Mouse (Mus musculus) forebrain, embryonic 11.5 days (tissue): ENCODE data around the gene Rfng. TPM values are rescaled to one million over a fixed set of nuclear protein-coding genes. Genes with fewer than 3 reads are reported as not detected.
"Not testable (repeated sequence)": the region's sequence is repeated elsewhere in the genome, so short reads cannot be mapped to it uniquely, and the experiment has no call there.

ENCODE experiments used
- ATAC-seq: fragments of 200-750 bp; cut with Nextera tagmentation; replicated peaks from 2 replicates; pipeline ENCODE4 v1.8.0; 2017; ENCODE audit warnings: moderate TSS enrichment; ENCODE audit not compliant: low FRiP score
- DNase-seq: peaks from one replicate; pipeline ENCODE4 v3.0.0-alpha.2; 2017; ENCODE audit warnings: low spot score
- H3K27ac ChIP-seq: fragments of 300-500 bp; sonication (generic); 2 replicates; pipeline ENCODE4 v1.5.1; 2014; ENCODE audit warnings: low read depth, low read length
- H3K27me3 ChIP-seq: fragments of 300-500 bp; sonication (generic); 2 replicates; pipeline ENCODE4 v1.6.1; 2014; ENCODE audit warnings: mild to moderate bottlenecking, low read length, mixed read lengths; ENCODE audit not compliant: control insufficient read depth, insufficient read depth
- H3K36me3 ChIP-seq: fragments of 300-500 bp; sonication (generic); 2 replicates; pipeline ENCODE4 v1.6.1; 2014; ENCODE audit warnings: mild to moderate bottlenecking, low read length, moderate library complexity, mixed read lengths; ENCODE audit not compliant: control insufficient read depth, insufficient read depth
- H3K4me1 ChIP-seq: fragments of 300-500 bp; sonication (generic); replicated peaks from 2 replicates; pipeline ENCODE4 v1.6.1; 2014; ENCODE audit warnings: low read length, mixed read lengths; ENCODE audit not compliant: control insufficient read depth, insufficient read depth
- H3K4me2 ChIP-seq: fragments of 300-500 bp; sonication (generic); 2 replicates; pipeline ENCODE4 v1.6.1; 2014; ENCODE audit warnings: low read depth, mild to moderate bottlenecking, low read length, moderate library complexity, mixed read lengths; ENCODE audit not compliant: severe bottlenecking
- H3K4me3 ChIP-seq: fragments of 300-500 bp; sonication (generic); 2 replicates; pipeline ENCODE4 v1.5.1; 2014; ENCODE audit warnings: low read depth, low read length
- H3K9ac ChIP-seq: fragments of 300-500 bp; sonication (generic); 2 replicates; pipeline ENCODE4 v1.6.1; 2014; ENCODE audit warnings: low read length
- H3K9me3 ChIP-seq: fragments of 300-500 bp; sonication (generic); 2 replicates; pipeline ENCODE4 v1.6.1; 2016; ENCODE audit warnings: low read length, mixed read lengths; ENCODE audit not compliant: control insufficient read depth
- WGBS: fragments of 180-500 bp; shearing (Covaris S2); extraction: QIAGEN DNeasy Blood & Tissue Kit; methylation state at CpG from one replicate; pipeline ENCODE4 v1.1.7; 2014; 5-methylcytosine and 5-hydroxymethylcytosine counted together
- polyA plus RNA-seq: library from polyadenylated mRNA; unstranded; fragments of >200 nt; fragmentation: Nextera tagmentation; extraction: Ambion mirVana; gene quantifications from 2 replicates; pipeline ENCODE4 v1.2.1, GENCODE M21; 2014

Rfng gene
- polyA plus RNA-seq, 1 experiment from 2014 or later = 45.4 TPM

- Histone ChIP-seq H3K4me3 (no peak overlapping the region), H3K36me3 (no peaks in the 10 kb centered on the region), H3K4me2 (no peak overlapping the region), H3K4me1 (no peaks in the 10 kb centered on the region), H3K27me3 (no peaks in the 10 kb centered on the region), H3K9ac (no peak overlapping the region), H3K9me3 (no peaks in the 10 kb centered on the region), H3K27ac (no peak overlapping the region)
- DNase-seq (no peak), ATAC-seq (no peak)
- 90% methylated on average over 7 of the region's 7 CpGs for WGBS
Observed at GRCm38 (mm10) chr11:120773463-120774190, 10.4 kb downstream of the Rfng start.

GRCm38 (mm10) chr11:120772749-120773148 lies 11.3 kb downstream of the Rfng start:
- DNase-seq (no peak), ATAC-seq (no peak)
- Histone ChIP-seq H3K4me1 (no peaks in the 10 kb centered on the region), H3K4me2 (no peak overlapping the region), H3K27ac (no peak overlapping the region), H3K36me3 (no peaks in the 10 kb centered on the region), H3K27me3 (no peaks in the 10 kb centered on the region), H3K9ac (no peak overlapping the region), H3K4me3 (no peak overlapping the region), H3K9me3 (no peaks in the 10 kb centered on the region)
- 72% methylated on average over 3 of the region's 3 CpGs for WGBS

- DNase-seq (no peak), ATAC-seq (no peak)
- no peak overlapping the region for H3K4me3 ChIP-seq
- 71% methylated on average over 1 of the region's 1 CpGs for WGBS
- no peaks in the 10 kb centered on the region for H3K27me3 ChIP-seq
- no peak overlapping the region for H3K4me2 ChIP-seq
- no peaks in the 10 kb centered on the region for H3K36me3 ChIP-seq
- H3K4me1 ChIP-seq = no peaks in the 10 kb centered on the region
- no peaks in the 10 kb centered on the region for H3K9me3 ChIP-seq
- no peak overlapping the region for H3K9ac ChIP-seq
- H3K27ac ChIP-seq = no peak overlapping the region
Observed at GRCm38 (mm10) chr11:120768206-120768605, 15.8 kb downstream of the Rfng start.

GRCm38 (mm10) chr11:120767023-120767422 lies 17.0 kb downstream of the Rfng start:
- H3K9ac ChIP-seq, H3K4me1 ChIP-seq, H3K27ac ChIP-seq, H3K36me3 ChIP-seq, H3K9me3 ChIP-seq, H3K4me2 ChIP-seq, H3K4me3 ChIP-seq, ATAC-seq, H3K27me3 ChIP-seq, DNase-seq: not testable (repeated sequence)
- WGBS = 84% methylated on average over 3 of the region's 7 CpGs

- not testable (repeated sequence) for ATAC-seq, H3K4me3 ChIP-seq
Observed at GRCm38 (mm10) chr11:120763121-120763999, 20.6 kb downstream of the Rfng start.

GRCm38 (mm10) chr11:120762672-120763041 lies 21.4 kb downstream of the Rfng start, which contains the start of gene Hmga1b:
Gene Hmga1b, plus strand, starts transcription at chr11:120762794.
- ATAC-seq, DNase-seq, H3K36me3 ChIP-seq, H3K27me3 ChIP-seq, H3K4me2 ChIP-seq, H3K9ac ChIP-seq, H3K27ac ChIP-seq, H3K9me3 ChIP-seq, H3K4me1 ChIP-seq, H3K4me3 ChIP-seq: not testable (repeated sequence)
- 16% methylated on average over 14 of the region's 14 CpGs for WGBS

More at GRCm38 (mm10) chr11:120763121-120763999, 20.6 kb downstream of the Rfng start:
- H3K4me2 ChIP-seq, H3K36me3 ChIP-seq, H3K9ac ChIP-seq, H3K27ac ChIP-seq, H3K27me3 ChIP-seq, H3K4me1 ChIP-seq, H3K9me3 ChIP-seq, DNase-seq: not testable (repeated sequence)
- WGBS = 11% methylated on average over 2 of the region's 23 CpGs

GRCm38 (mm10) chr11:120761811-120762671 lies 22.0 kb downstream of the Rfng start:
- no peaks in the 10 kb centered on the region; the same call in 1 of the 2 replicates for H3K9me3 ChIP-seq
- DNase-seq (no peak), ATAC-seq (no peak)
- no peaks in the 10 kb centered on the region for H3K36me3 ChIP-seq
- H3K9ac ChIP-seq = no peak overlapping the region
- H3K4me3 ChIP-seq = no peak overlapping the region
- no peak overlapping the region for H3K4me2 ChIP-seq
- 71% methylated on average over 14 of the region's 14 CpGs for WGBS
- H3K27ac ChIP-seq = no peak overlapping the region
- H3K27me3 ChIP-seq = 0 out of 2 replicates have a peak, but pooled peaks cover 2% of the 10 kb centered on the region
- H3K4me1 ChIP-seq = no peaks in the 10 kb centered on the region

- no peak overlapping the region for H3K27ac ChIP-seq
- H3K4me3 ChIP-seq = no peak overlapping the region
- DNase-seq (no peak), ATAC-seq (no peak)
- no peaks in the 10 kb centered on the region for H3K36me3 ChIP-seq
- H3K4me1 ChIP-seq = no peaks in the 10 kb centered on the region
- 93% methylated on average over 8 of the region's 9 CpGs for WGBS
- H3K9me3 ChIP-seq = no peaks in the 10 kb centered on the region; the same call in 1 of the 2 replicates
- no peak overlapping the region for H3K9ac ChIP-seq
- 0 out of 2 replicates have a peak, but pooled peaks cover 2% of the 10 kb centered on the region for H3K27me3 ChIP-seq
- H3K4me2 ChIP-seq = no peak overlapping the region
Observed at GRCm38 (mm10) chr11:120760236-120760635, 23.8 kb downstream of the Rfng start.
